Mouse (Mus musculus): ENCODE results near the gene Srsf10. TPM values are rescaled to one million over a fixed set of nuclear protein-coding genes. Genes with fewer than 3 reads are reported as not detected.

Srsf10 gene
- polyA plus RNA-seq, 1 experiment from 2014 or later = 227 TPM

GRCm38 (mm10) chr4:135870227-135871023, 14.9 kb downstream of the Srsf10 start:
- no peaks in the 10 kb centered on the region for H3K27me3 ChIP-seq (ENCODE audit: insufficient read depth, poor library complexity, severe bottlenecking)
- no peak overlapping the region for H3K27ac ChIP-seq
- H3K9me3 ChIP-seq = no peaks in the 10 kb centered on the region
- 66% methylated on average over 2 of the region's 2 CpGs for WGBS
- H3K36me3 ChIP-seq = peaks cover 44% of the 10 kb centered on the region
- H3K4me3 ChIP-seq = no peak overlapping the region
- peak; percentile 25 for DNase-seq (ENCODE audit: low spot score)
- peaks cover 27% of the 10 kb centered on the region for H3K4me1 ChIP-seq

- no peaks in the 10 kb centered on the region for H3K9me3 ChIP-seq
- no peaks in the 10 kb centered on the region for H3K27me3 ChIP-seq (ENCODE audit: insufficient read depth, poor library complexity, severe bottlenecking)
- H3K4me1 ChIP-seq = peaks cover 42% of the 10 kb centered on the region
- peak; percentile 42 for DNase-seq (ENCODE audit: low spot score)
- 59% methylated on average over 3 of the region's 3 CpGs for WGBS
- H3K27ac ChIP-seq = peak overlapping the region; percentile 29; the same call in 1 of the 2 replicates
- peak overlapping the region; percentile 84 for H3K4me3 ChIP-seq
- peaks cover 37% of the 10 kb centered on the region for H3K36me3 ChIP-seq
Measured at GRCm38 (mm10) chr4:135872015-135872414, 16.5 kb downstream of the Srsf10 start.

GRCm38 (mm10) chr4:135872589-135873391, 17.2 kb downstream of the Srsf10 start:
- H3K27ac ChIP-seq = peak overlapping the region; percentile 98
- H3K4me3 ChIP-seq = peak overlapping the region; percentile 84
- DNase-seq (ENCODE audit: low spot score) = peak; percentile 71
- no peaks in the 10 kb centered on the region for H3K9me3 ChIP-seq
- peaks cover 45% of the 10 kb centered on the region for H3K4me1 ChIP-seq
- WGBS = 14% methylated on average over 17 of the region's 17 CpGs
- peaks cover 32% of the 10 kb centered on the region for H3K36me3 ChIP-seq
- H3K27me3 ChIP-seq (ENCODE audit: insufficient read depth, poor library complexity, severe bottlenecking) = no peaks in the 10 kb centered on the region

GRCm38 (mm10) chr4:135873526-135874202, 18.1 kb downstream of the Srsf10 start, which contains the start of gene Pnrc2:
Gene Pnrc2 (minus strand): TSS chr4:135873850.
- H3K9me3 ChIP-seq = no peaks in the 10 kb centered on the region
- H3K36me3 ChIP-seq = peaks cover 31% of the 10 kb centered on the region
- peak within 1 kb of the TSS; percentile 84 for H3K4me3 ChIP-seq
- H3K27me3 ChIP-seq (ENCODE audit: insufficient read depth, poor library complexity, severe bottlenecking) = no peaks in the 10 kb centered on the region
- under 1% methylated on average over 60 of the region's 60 CpGs for WGBS
- peak; percentile 99 for DNase-seq (ENCODE audit: low spot score)
- peak within 1 kb of the TSS; percentile 98 for H3K27ac ChIP-seq
- peaks cover 45% of the 10 kb centered on the region for H3K4me1 ChIP-seq

- peaks cover 24% of the 10 kb centered on the region for H3K36me3 ChIP-seq
- DNase-seq (ENCODE audit: low spot score) = peak; percentile 71
- no peaks in the 10 kb centered on the region for H3K27me3 ChIP-seq (ENCODE audit: insufficient read depth, poor library complexity, severe bottlenecking)
- H3K4me1 ChIP-seq = peaks cover 45% of the 10 kb centered on the region
- H3K4me3 ChIP-seq = peak overlapping the region; percentile 84; the same call in 1 of the 2 replicates
- 84% methylated on average over 10 of the region's 10 CpGs for WGBS
- H3K27ac ChIP-seq = peak overlapping the region; percentile 98
- no peaks in the 10 kb centered on the region for H3K9me3 ChIP-seq
Measured at GRCm38 (mm10) chr4:135874564-135875535, 19.3 kb downstream of the Srsf10 start.

- peak; percentile 50 for DNase-seq (ENCODE audit: low spot score)
- peaks cover 45% of the 10 kb centered on the region for H3K4me1 ChIP-seq
- H3K27ac ChIP-seq = peak overlapping the region; percentile 98
- WGBS = 43% methylated on average over 7 of the region's 7 CpGs
- no peaks in the 10 kb centered on the region for H3K9me3 ChIP-seq
- no peaks in the 10 kb centered on the region for H3K27me3 ChIP-seq (ENCODE audit: insufficient read depth, poor library complexity, severe bottlenecking)
- peaks cover 20% of the 10 kb centered on the region for H3K36me3 ChIP-seq
- 0 out of 2 replicates have a peak overlapping the region, but pooled peaks have one; percentile 47 for H3K4me3 ChIP-seq
Measured at GRCm38 (mm10) chr4:135875546-135875945, 20.0 kb downstream of the Srsf10 start.

GRCm38 (mm10) chr4:135875991-135876582, 20.5 kb downstream of the Srsf10 start:
- Histone ChIP-seq H3K9me3 (no peaks in the 10 kb centered on the region), H3K36me3 (peaks cover 18% of the 10 kb centered on the region), H3K4me1 (peaks cover 45% of the 10 kb centered on the region), H3K27ac (peak overlapping the region; percentile 98), H3K27me3 (ENCODE audit: insufficient read depth, poor library complexity, severe bottlenecking) (no peaks in the 10 kb centered on the region), H3K4me3 (peak overlapping the region; percentile 47)
- WGBS = 9% methylated on average over 9 of the region's 9 CpGs
- peak; percentile 86 for DNase-seq (ENCODE audit: low spot score)

GRCm38 (mm10) chr4:135876583-135877020, 21.1 kb downstream of the Srsf10 start:
- DNase-seq (ENCODE audit: low spot score) = peak; percentile 91
- Histone ChIP-seq H3K4me1 (peaks cover 41% of the 10 kb centered on the region), H3K4me3 (peak overlapping the region; percentile 47), H3K36me3 (peaks cover 13% of the 10 kb centered on the region), H3K27ac (peak overlapping the region; percentile 98), H3K27me3 (ENCODE audit: insufficient read depth, poor library complexity, severe bottlenecking) (no peaks in the 10 kb centered on the region), H3K9me3 (no peaks in the 10 kb centered on the region)
- 3% methylated on average over 16 of the region's 16 CpGs for WGBS

- WGBS = 71% methylated on average over 2 of the region's 2 CpGs
- no peak overlapping the region for H3K27ac ChIP-seq
- H3K4me3 ChIP-seq = no peak overlapping the region
- DNase-seq (ENCODE audit: low spot score) = peak; percentile 68
- no peaks in the 10 kb centered on the region for H3K27me3 ChIP-seq (ENCODE audit: insufficient read depth, poor library complexity, severe bottlenecking)
- no peaks in the 10 kb centered on the region for H3K9me3 ChIP-seq
- peaks cover 35% of the 10 kb centered on the region for H3K4me1 ChIP-seq
- peaks cover 2% of the 10 kb centered on the region; the same call in 1 of the 2 replicates for H3K36me3 ChIP-seq
Measured at GRCm38 (mm10) chr4:135877742-135878141, 22.2 kb downstream of the Srsf10 start.

GRCm38 (mm10) chr4:135879021-135879420, 23.5 kb downstream of the Srsf10 start:
- Histone ChIP-seq H3K9me3 (no peaks in the 10 kb centered on the region), H3K27me3 (ENCODE audit: insufficient read depth, poor library complexity, severe bottlenecking) (no peaks in the 10 kb centered on the region), H3K4me3 (no peak overlapping the region), H3K4me1 (peaks cover 42% of the 10 kb centered on the region), H3K27ac (no peak overlapping the region), H3K36me3 (no peaks in the 10 kb centered on the region)
- 75% methylated on average over 6 of the region's 6 CpGs for WGBS
- peak; percentile 52 for DNase-seq (ENCODE audit: low spot score)

GRCm38 (mm10) chr4:135880018-135880417, 24.5 kb downstream of the Srsf10 start:
- Histone ChIP-seq H3K27ac (no peak overlapping the region), H3K4me3 (no peak overlapping the region), H3K4me1 (peaks cover 39% of the 10 kb centered on the region), H3K36me3 (no peaks in the 10 kb centered on the region), H3K27me3 (ENCODE audit: insufficient read depth, poor library complexity, severe bottlenecking) (no peaks in the 10 kb centered on the region), H3K9me3 (no peaks in the 10 kb centered on the region)
- 90% methylated on average over 6 of the region's 6 CpGs for WGBS
- DNase-seq (ENCODE audit: low spot score) = peak; percentile 66
